Mouse (Mus musculus) MEL (cell line): Measurements from ENCODE around the gene Cfap100.

Source experiments
- CTCF ChIP-seq, 3 experiments: IDR thresholded peaks in 2 of 3; conservative IDR thresholded peaks in 1 of 3; 2 replicates each; pipeline ENCODE4 v1.5.1; 2011 to 2012; ENCODE audit warnings: low read length in 3 of 3, low read depth in 2 of 3, mild to moderate bottlenecking in 2 of 3, improper control_type of control experiment in 1 of 3, inconsistent platforms in 1 of 3, mixed read lengths in 1 of 3, moderate library complexity in 1 of 3; ENCODE audit not compliant: control insufficient read depth in 1 of 3, insufficient read depth in 1 of 3, poor library complexity in 1 of 3, severe bottlenecking in 1 of 3
- E2F4 ChIP-seq: IDR thresholded peaks from 2 replicates; pipeline ENCODE4 v1.6.1; 2011; ENCODE audit warnings: low read depth, low read length, improper control_type of control experiment, borderline replicate concordance
- EP300 ChIP-seq, 2 experiments: IDR thresholded peaks; 2 replicates each; pipeline ENCODE4 v1.6.1; 2011; ENCODE audit warnings: improper control_type of control experiment in 2 of 2, low read length in 2 of 2, low read depth in 1 of 2, mild to moderate bottlenecking in 1 of 2
- ETS1 ChIP-seq: IDR thresholded peaks from 2 replicates; pipeline ENCODE4 v1.6.1; 2012; ENCODE audit warnings: low read depth, mild to moderate bottlenecking, inconsistent platforms, low read length, improper control_type of control experiment, moderate library complexity
- GABPA ChIP-seq: IDR thresholded peaks from 2 replicates; pipeline ENCODE4 v1.6.1; 2012; ENCODE audit warnings: low read depth, mild to moderate bottlenecking, inconsistent platforms, low read length, improper control_type of control experiment, moderate library complexity
- HCFC1 ChIP-seq: IDR thresholded peaks from 2 replicates; pipeline ENCODE4 v1.6.1; 2012; ENCODE audit warnings: low read depth, mild to moderate bottlenecking, inconsistent platforms, low read length, improper control_type of control experiment, moderate library complexity
- MAX ChIP-seq: IDR thresholded peaks from 2 replicates; pipeline ENCODE4 v1.6.1; 2011; ENCODE audit warnings: low read length, improper control_type of control experiment
- MEF2A ChIP-seq: IDR thresholded peaks from 2 replicates; pipeline ENCODE4 v1.6.1; 2014; ENCODE audit warnings: low read depth, mild to moderate bottlenecking, inconsistent platforms, low read length, improper control_type of control experiment; ENCODE audit not compliant: poor library complexity, insufficient replicate concordance, severe bottlenecking; ENCODE audit errors: extremely low read depth
- MXI1 ChIP-seq: IDR thresholded peaks from 2 replicates; pipeline ENCODE4 v1.6.1; 2011; ENCODE audit warnings: mild to moderate bottlenecking, low read depth, low read length, improper control_type of control experiment

GRCm38 (mm10) chr6:90470255-90470654, 41.7 kb upstream of the Cfap100 start:
- TF ChIP-seq HCFC1 (no peak), E2F4 (no peak), ETS1 (no peak), CTCF (IDR thresholded peaks at IDR 0.05 in 2 of 3, conservative IDR thresholded peaks at IDR 0.05 in 1 of 3; ENCODE audit: control insufficient read depth in 1 of 3, insufficient read depth in 1 of 3, low read depth in 2 of 3, low read length in 3 of 3, poor library complexity in 1 of 3, severe bottlenecking in 1 of 3) (no peak), MXI1 (no peak), MEF2A (no peak), EP300 (IDR thresholded peaks at IDR 0.05; ENCODE audit: low read depth in 1 of 2, low read length in 2 of 2) (no peak), MAX (no peak), GABPA (no peak)
